Mouse (Mus musculus) liver, embryonic 11.5 days (tissue): Measurements from ENCODE around the gene Sfswap. TPM values are rescaled to one million over a fixed set of nuclear protein-coding genes. Genes with fewer than 3 reads are reported as not detected.
"Not testable (repeated sequence)": the region's sequence is repeated elsewhere in the genome, so short reads cannot be mapped to it uniquely, and the experiment has no call there.

ENCODE experiments used
- ATAC-seq: fragments of 200-750 bp; cut with Nextera tagmentation; replicated peaks from 2 replicates; pipeline ENCODE4 v1.8.0; 2017; ENCODE audit warnings: moderate number of reproducible peaks, mild to moderate bottlenecking, moderate TSS enrichment, moderate library complexity; ENCODE audit not compliant: low FRiP score
- DNase-seq: peaks from one replicate; pipeline ENCODE4 v3.0.0-alpha.2; 2017; ENCODE audit warnings: low spot score
- H3K27ac ChIP-seq: fragments of 300-500 bp; sonication (generic); 2 replicates; pipeline ENCODE4 v1.5.1; 2014; ENCODE audit warnings: mild to moderate bottlenecking, low read depth, low read length, control low read depth
- H3K27me3 ChIP-seq: fragments of 300-500 bp; sonication (generic); replicated peaks from 2 replicates; pipeline ENCODE4 v1.6.1; 2014; ENCODE audit warnings: low read length, mixed read lengths; ENCODE audit not compliant: control insufficient read depth, insufficient read depth
- H3K36me3 ChIP-seq: fragments of 300-500 bp; sonication (generic); 2 replicates; pipeline ENCODE4 v1.6.1; 2014; ENCODE audit warnings: mild to moderate bottlenecking, low read length, moderate library complexity, mixed read lengths; ENCODE audit not compliant: control insufficient read depth, insufficient read depth
- H3K4me1 ChIP-seq: fragments of 300-500 bp; sonication (generic); replicated peaks from 2 replicates; pipeline ENCODE4 v1.6.1; 2014; ENCODE audit warnings: low read length, mixed read lengths; ENCODE audit not compliant: control insufficient read depth, insufficient read depth
- H3K4me2 ChIP-seq: fragments of 300-500 bp; sonication (generic); 2 replicates; pipeline ENCODE4 v1.6.1; 2014; ENCODE audit warnings: mild to moderate bottlenecking, control low read depth, moderate library complexity
- H3K4me3 ChIP-seq: fragments of 300-500 bp; sonication (generic); 2 replicates; pipeline ENCODE4 v1.5.1; 2014; ENCODE audit warnings: low read depth, low read length, control low read depth
- H3K9ac ChIP-seq: fragments of 300-500 bp; sonication (generic); 2 replicates; pipeline ENCODE4 v1.6.1; 2014; ENCODE audit warnings: low read depth, low read length, control low read depth
- H3K9me3 ChIP-seq: fragments of 300-500 bp; sonication (generic); 2 replicates; pipeline ENCODE4 v1.6.1; 2016; ENCODE audit warnings: low read length, inconsistent platforms, mixed read lengths; ENCODE audit not compliant: control insufficient read depth
- WGBS: fragments of 180-500 bp; shearing (Covaris S2); extraction: QIAGEN DNeasy Blood & Tissue Kit; methylation state at CpG from one replicate; pipeline ENCODE4 v1.1.7; 2014; 5-methylcytosine and 5-hydroxymethylcytosine counted together
- polyA plus RNA-seq: library from polyadenylated mRNA; unstranded; fragments of >200 nt; fragmentation: Nextera tagmentation; extraction: Ambion mirVana; gene quantifications from 2 replicates; pipeline ENCODE4 v1.2.1, GENCODE M21; 2014

Gene Sfswap
- polyA plus RNA-seq, 1 experiment from 2014 or later: 38.7 TPM

GRCm38 (mm10) chr5:129620600-129620999 is 119.6 kb downstream of the Sfswap start:
- not testable (repeated sequence) for H3K27me3 ChIP-seq, H3K36me3 ChIP-seq, H3K9me3 ChIP-seq, H3K4me1 ChIP-seq, H3K9ac ChIP-seq, DNase-seq, H3K4me3 ChIP-seq, H3K27ac ChIP-seq, H3K4me2 ChIP-seq, ATAC-seq
- WGBS: 49% methylated on average over 9 of the region's 9 CpGs

Other genes with a start within 250 kb of the Sfswap start
- gene Mmp17, start 82.9 kb downstream of the Sfswap start, polyA plus RNA-seq: 0.44 and 0.67 TPM in 2 replicates
- gene Zfp11, start 168.9 kb downstream of the Sfswap start, polyA plus RNA-seq: 3.2 and 3.7 TPM in 2 replicates
- not detected in 2 replicates for gene Sept14, start 207.3 kb downstream of the Sfswap start, polyA plus RNA-seq
- gene Mrps17, start 214.3 kb downstream of the Sfswap start, polyA plus RNA-seq: 209 and 221 TPM in 2 replicates
- 58.7 and 58.9 TPM in 2 replicates for gene Nipsnap2, start 223.8 kb downstream of the Sfswap start, polyA plus RNA-seq